Mouse (Mus musculus) liver, embryonic 16.5 days (tissue): Measurements from ENCODE around the gene Prkcz. TPM values are rescaled to one million over a fixed set of nuclear protein-coding genes. Genes with fewer than 3 reads are reported as not detected.

Source experiments
- ATAC-seq: fragments of 200-750 bp; cut with Nextera tagmentation; 2 replicates; pipeline ENCODE4 v1.8.0; 2017; ENCODE audit warnings: low read depth, mild to moderate bottlenecking, moderate number of reproducible peaks, moderate library complexity
- H3K27ac ChIP-seq: fragments of 300-500 bp; sonication (generic); 2 replicates; pipeline ENCODE4 v1.5.1; 2014; ENCODE audit warnings: mild to moderate bottlenecking, low read length
- H3K27me3 ChIP-seq: fragments of 300-500 bp; sonication (generic); 2 replicates; pipeline ENCODE4 v1.6.1; 2014; ENCODE audit warnings: low read depth, low read length, mixed read lengths; ENCODE audit not compliant: control insufficient read depth, insufficient read depth
- H3K36me3 ChIP-seq: fragments of 300-500 bp; sonication (generic); 2 replicates; pipeline ENCODE4 v1.6.1; 2014; ENCODE audit warnings: mild to moderate bottlenecking; ENCODE audit not compliant: control insufficient read depth, insufficient read depth
- H3K4me1 ChIP-seq: fragments of 300-500 bp; sonication (generic); 2 replicates; pipeline ENCODE4 v1.6.1; 2014; ENCODE audit warnings: low read depth, low read length, mixed read lengths; ENCODE audit not compliant: control insufficient read depth
- H3K4me2 ChIP-seq: fragments of 300-500 bp; sonication (generic); 2 replicates; pipeline ENCODE4 v1.6.1; 2014; ENCODE audit warnings: low read depth, low read length, mixed read lengths
- H3K4me3 ChIP-seq: fragments of 300-500 bp; sonication (generic); 2 replicates; pipeline ENCODE4 v1.5.1; 2014; ENCODE audit warnings: low read depth, mild to moderate bottlenecking, low read length
- H3K9ac ChIP-seq: fragments of 300-500 bp; sonication (generic); 2 replicates; pipeline ENCODE4 v1.6.1; 2014; ENCODE audit warnings: low read depth, low read length
- H3K9me3 ChIP-seq: fragments of 300-500 bp; sonication (generic); replicated peaks from 2 replicates; pipeline ENCODE4 v1.6.1; 2016; ENCODE audit warnings: low read length; ENCODE audit not compliant: control insufficient read depth
- whole genome bisulfite sequencing: fragments of 180-500 bp; shearing (Covaris S2); extraction: QIAGEN DNeasy Blood & Tissue Kit; methylation state at CpG from one replicate; pipeline ENCODE4 v1.1.7; 2014; ENCODE audit not compliant: insufficient replicate concordance; 5-methylcytosine and 5-hydroxymethylcytosine counted together
- polyA plus RNA-seq: library from polyadenylated mRNA; unstranded; fragments of >200 nt; fragmentation: Nextera tagmentation; extraction: Ambion mirVana; gene quantifications from 2 replicates; pipeline ENCODE4 v1.2.1, GENCODE M21; 2015

The Prkcz gene
- polyA plus RNA-seq, 1 experiment from 2014 or later = 2.7 TPM

DNA sequence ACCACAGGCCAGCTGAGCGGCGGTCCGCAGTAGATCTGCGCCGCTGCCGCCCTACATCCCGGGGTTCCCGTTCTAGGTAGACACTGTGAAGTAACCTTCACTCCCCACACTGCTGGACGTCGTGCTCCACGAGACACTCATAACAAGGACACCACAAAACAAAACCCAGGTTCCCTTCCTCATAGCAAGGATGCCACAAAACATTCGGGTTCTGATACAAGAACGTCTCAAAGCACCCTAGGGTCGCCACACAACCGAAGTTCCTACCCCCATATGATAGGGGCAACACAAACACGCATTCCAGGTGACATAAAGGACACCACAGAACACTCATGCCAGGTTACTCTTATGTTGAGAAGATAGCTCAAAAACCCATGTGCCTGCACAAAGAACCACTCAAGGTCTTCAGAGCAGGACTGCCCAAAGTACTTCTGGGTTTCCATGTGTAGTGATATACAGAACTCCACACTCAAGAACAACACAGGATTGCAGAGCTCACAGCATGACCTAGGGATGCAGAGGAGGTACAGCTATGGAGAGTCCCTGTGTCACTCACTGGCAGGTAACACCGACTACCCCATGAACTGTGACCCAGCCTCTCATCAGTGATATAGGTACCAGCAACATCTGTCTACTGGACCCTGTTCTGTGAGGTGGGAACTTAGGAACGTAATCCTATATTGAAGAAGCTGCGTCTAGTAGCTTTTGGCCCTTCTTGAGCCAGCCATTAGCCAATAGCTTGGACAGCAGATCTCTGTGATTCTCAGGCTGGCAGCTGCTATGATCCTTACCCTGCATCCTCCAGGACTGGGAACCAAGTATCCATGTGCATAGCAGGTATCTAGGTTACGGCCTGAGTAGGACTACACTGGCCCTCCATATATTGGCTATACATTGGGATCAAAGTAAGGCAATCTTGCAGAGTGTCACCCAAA, 137.3 kb downstream of the Prkcz start:
- Histone ChIP-seq H3K4me3 (peak overlapping the region; percentile 68), H3K9me3 (no peaks in the 10 kb centered on the region), H3K27ac (peak overlapping the region; percentile 83), H3K36me3 (no peaks in the 10 kb centered on the region), H3K4me1 (peaks cover 29% of the 10 kb centered on the region), H3K27me3 (peaks cover 20% of the 10 kb centered on the region), H3K9ac (peak overlapping the region; percentile 78), H3K4me2 (peak overlapping the region; percentile 73)
- WGBS = 23% methylated on average over 20 of the region's 20 CpGs
- ATAC-seq = no peak

DNA sequence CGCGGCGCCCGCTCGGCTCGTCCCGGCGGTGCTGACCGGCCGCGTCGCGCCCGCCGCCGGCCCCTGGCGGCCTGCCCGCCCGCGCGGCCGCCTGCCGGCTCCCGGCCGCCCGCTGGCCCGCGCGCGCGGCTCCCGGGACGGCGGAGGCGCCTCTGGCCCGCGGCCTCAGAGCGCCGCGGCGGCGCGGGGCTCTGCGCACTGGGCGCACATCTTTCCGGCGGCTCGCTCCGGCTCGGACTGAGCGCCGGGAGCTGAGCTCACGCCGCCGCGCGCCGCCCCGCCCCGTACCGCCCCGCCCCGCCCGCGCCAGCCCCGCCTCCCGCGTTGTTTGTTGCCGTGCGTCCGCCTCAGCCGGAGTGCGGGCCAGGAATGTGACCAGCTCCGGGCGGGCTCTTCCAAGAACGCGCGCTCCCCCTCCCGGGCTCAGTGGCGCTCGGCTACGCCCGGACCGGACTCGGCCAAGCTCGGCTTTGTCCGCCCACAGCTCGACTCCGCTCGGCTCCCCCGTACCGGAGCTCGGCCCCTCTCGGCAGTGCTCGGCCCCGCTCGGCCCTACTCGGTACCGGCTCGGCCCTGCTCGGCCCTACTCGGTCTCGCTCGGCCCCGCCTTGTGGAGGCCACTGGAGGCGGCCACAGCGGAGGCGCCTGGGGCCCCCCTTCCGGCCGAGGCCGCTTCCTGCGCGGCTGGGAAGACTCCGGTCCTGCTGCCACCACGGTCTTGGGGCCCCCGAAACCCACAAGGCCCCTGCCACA, 138.1 kb downstream of the Prkcz start:
- Histone ChIP-seq H3K4me2 (peak overlapping the region; percentile 73), H3K4me3 (peak overlapping the region; percentile 68), H3K27me3 (peaks cover 20% of the 10 kb centered on the region), H3K36me3 (no peaks in the 10 kb centered on the region), H3K9ac (peak overlapping the region; percentile 78), H3K27ac (peak overlapping the region; percentile 83), H3K4me1 (peaks cover 38% of the 10 kb centered on the region), H3K9me3 (no peaks in the 10 kb centered on the region)
- WGBS = 0% methylated on average over 96 of the region's 116 CpGs
- ATAC-seq = peak; percentile 95

DNA sequence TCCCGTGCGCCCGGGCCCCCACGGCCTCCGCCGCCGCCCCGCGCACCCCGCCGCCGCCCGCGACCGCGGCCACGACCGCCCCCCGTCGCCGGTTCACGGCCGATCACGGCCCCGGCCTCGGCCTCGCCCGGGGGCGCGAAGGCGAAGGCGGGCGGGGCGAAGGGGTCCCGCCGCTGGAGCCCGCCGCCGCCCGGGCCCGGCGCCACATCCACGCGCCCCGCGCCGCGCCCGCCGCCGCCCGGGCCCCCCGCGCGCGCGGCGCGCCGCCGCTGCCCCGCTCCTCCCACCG, 138.7 kb downstream of the Prkcz start, which contains the start of gene Ski:
TSS of gene Ski (minus strand) at position 41 of the 289 bp plus-strand sequence.
- under 1% methylated on average over 44 of the region's 63 CpGs for WGBS
- Histone ChIP-seq H3K36me3 (no peaks in the 10 kb centered on the region), H3K4me2 (peak within 1 kb of the TSS; percentile 75), H3K4me3 (peak within 1 kb of the TSS; percentile 68), H3K9ac (peak within 1 kb of the TSS; percentile 78), H3K9me3 (no peaks in the 10 kb centered on the region), H3K4me1 (peaks cover 41% of the 10 kb centered on the region), H3K27me3 (peaks cover 20% of the 10 kb centered on the region), H3K27ac (peak within 1 kb of the TSS; percentile 83)
- ATAC-seq = no peak

DNA sequence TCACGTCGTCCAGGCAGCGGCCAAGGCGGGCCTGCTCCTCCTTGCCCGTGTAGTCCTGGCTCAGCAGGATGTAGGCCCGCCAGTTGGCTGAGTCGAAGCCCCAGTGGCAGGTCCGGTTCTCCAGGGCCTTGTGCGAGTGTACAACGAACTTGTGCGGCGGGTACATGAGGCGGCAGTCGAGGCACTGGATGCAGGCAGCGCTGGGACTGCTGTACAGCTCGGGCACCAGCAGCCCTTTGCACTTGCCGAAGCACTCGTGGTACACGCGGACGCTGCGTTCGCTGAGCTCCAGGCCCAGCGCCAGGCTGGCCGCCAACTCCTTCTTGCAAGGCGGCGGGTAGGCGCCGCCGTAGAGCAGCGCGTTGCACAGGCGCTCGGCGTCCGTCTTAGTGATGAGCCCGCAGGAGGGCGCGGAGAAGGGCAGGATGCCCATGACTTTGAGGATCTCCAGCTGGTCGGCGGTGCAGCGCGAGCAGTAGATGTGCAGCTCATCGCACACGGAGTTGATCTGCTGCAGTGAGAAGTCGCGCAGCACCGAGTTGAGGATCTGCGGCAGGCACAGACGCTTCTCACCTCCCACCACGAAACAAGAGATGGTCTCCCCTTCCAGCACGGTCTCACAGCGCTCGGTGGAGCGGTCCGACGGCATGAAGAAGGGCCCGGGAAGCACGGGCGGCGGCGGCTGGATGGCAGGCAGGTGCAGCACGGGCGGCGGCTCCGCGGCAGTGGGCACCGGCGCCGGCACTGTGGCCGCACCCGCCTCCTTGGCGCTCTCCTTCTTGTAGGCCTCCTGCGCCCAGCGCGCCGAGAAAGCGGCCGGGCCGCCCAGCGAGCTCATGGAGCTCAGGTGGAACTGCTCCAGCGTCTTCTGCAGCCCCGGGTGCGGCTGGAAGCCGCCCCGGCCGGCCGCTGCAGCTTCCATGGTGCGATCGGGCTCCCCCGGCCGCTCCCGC, 139.3 kb downstream of the Prkcz start:
- Histone ChIP-seq H3K4me3 (peak overlapping the region; percentile 68), H3K36me3 (no peaks in the 10 kb centered on the region), H3K4me2 (peak overlapping the region; percentile 75), H3K27ac (no peak overlapping the region), H3K27me3 (peaks cover 20% of the 10 kb centered on the region), H3K9ac (peak overlapping the region; percentile 69), H3K9me3 (no peaks in the 10 kb centered on the region), H3K4me1 (peaks cover 43% of the 10 kb centered on the region)
- no peak for ATAC-seq
- under 1% methylated on average over 83 of the region's 93 CpGs for WGBS

DNA sequence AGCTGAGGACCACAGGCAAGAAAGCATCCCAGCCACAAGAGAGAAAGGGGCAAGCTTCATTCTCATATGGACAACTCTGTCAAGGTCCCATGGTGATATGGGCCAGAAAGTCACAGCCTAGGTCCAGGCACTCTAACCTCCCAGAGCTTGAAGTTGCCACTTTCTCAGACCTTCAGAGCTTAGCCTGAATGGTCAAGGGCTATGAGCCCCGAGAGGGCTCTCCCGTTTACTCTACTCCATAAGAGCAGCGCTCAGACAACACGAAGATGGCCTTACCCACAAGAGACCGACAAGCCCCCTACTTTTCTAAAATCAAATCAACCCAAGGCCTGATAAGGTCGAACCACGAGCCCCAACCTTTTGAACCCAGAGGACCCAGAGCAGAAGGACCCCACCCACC, 140.1 kb downstream of the Prkcz start:
- Histone ChIP-seq H3K4me3 (peak overlapping the region; percentile 68), H3K4me2 (peak overlapping the region; percentile 75), H3K9me3 (no peaks in the 10 kb centered on the region), H3K9ac (peak overlapping the region; percentile 69), H3K4me1 (peaks cover 51% of the 10 kb centered on the region), H3K27ac (no peak overlapping the region), H3K36me3 (no peaks in the 10 kb centered on the region), H3K27me3 (peaks cover 20% of the 10 kb centered on the region)
- WGBS = 10% methylated on average over 7 of the region's 7 CpGs
- no peak for ATAC-seq

DNA sequence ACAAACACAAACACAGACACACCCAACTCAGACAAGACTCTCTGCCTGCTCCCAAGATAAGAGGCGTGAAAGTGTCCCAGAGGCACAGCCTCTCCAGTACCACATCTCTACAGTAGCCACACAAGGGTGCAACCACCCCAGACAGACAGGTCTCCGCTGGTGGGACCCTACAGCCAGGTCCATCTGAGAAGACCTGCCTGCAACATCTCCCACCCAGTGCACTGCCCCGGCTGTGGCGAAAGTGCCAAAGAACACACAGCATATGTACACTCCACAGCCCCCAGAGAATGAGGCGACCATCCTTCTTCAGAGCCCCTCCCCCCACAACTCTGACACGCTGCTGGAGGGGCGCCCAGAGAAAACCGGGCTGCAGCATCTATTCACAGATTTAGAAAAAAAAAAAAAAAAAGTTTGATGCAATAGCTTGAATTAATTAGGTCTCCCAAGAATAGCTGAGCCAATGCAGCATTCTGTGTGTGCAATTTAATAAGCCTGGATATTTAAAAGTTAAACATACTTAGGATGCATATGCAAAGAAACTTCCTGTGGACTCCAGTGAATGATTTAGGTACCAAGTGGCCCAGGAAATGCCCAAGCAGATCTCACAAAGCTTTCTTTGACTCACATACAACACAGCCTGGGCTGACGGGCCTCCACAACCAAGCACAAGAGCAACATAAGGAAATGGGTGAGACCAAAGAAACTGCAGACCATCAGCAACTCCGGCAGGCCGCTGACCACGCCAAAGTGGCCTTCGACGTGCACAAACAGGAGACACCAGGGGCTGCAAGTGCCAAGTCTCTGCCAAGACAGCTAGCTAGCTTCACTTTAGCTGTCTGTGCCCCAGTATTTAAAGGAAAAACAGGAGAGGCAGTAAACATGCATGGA, 140.7 kb downstream of the Prkcz start:
- no peak for ATAC-seq
- H3K9ac ChIP-seq = peak overlapping the region; percentile 69
- H3K36me3 ChIP-seq = no peaks in the 10 kb centered on the region
- 23% methylated on average over 14 of the region's 14 CpGs for WGBS
- H3K27me3 ChIP-seq = peaks cover 20% of the 10 kb centered on the region
- no peaks in the 10 kb centered on the region for H3K9me3 ChIP-seq
- peak overlapping the region; percentile 75 for H3K4me2 ChIP-seq
- peak overlapping the region; percentile 68 for H3K4me3 ChIP-seq
- no peak overlapping the region for H3K27ac ChIP-seq
- peaks cover 58% of the 10 kb centered on the region for H3K4me1 ChIP-seq

DNA sequence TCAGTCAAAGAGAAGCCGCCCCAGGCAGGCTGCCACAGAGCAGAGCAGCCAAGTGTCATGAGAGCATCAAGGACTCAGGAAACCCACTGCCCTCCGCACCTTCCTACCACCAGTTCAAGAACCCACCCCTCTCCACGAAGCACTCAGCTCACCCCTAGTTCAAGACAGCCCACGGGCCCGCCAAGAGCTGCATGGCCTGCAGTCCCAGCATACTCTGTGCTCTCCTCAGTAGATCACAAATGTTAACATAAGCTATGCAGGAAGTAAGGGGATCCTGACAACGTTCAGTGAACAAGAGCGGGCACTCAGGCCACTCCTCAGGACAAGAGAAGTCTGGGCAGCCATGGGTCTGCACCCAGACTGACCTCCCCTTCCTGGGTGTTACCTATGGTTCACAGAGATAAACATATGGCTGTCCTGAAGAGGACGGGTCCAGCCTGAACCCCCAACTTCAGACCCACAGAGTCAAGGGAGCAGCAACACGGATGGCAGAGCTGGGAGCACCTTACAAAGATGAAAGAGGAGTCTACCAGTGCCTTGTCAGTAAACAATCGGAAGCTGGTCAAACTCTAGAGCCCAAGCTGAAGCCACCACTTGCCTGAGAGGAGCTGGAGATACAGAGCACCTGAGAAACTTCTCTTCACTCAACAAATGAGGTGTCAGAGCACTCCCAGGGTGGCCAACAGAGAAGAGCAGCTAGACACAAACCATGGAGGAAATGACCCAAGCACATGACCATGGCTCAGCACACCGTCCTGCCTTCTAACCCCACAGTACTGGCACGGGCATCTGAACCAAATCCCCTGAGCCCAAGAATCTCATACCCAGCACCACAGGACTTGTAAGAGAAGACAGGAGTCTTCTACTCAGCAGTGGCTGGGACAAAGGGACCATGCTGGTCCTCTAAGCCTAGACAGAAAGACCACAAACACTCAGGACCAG, 141.6 kb downstream of the Prkcz start:
- peak overlapping the region; percentile 75 for H3K4me2 ChIP-seq
- H3K9ac ChIP-seq = no peak overlapping the region
- peaks cover 66% of the 10 kb centered on the region for H3K4me1 ChIP-seq
- H3K27ac ChIP-seq = no peak overlapping the region
- no peak for ATAC-seq
- peaks cover 20% of the 10 kb centered on the region for H3K27me3 ChIP-seq
- H3K4me3 ChIP-seq = peak overlapping the region; percentile 68
- H3K36me3 ChIP-seq = no peaks in the 10 kb centered on the region
- WGBS = 32% methylated on average over 12 of the region's 12 CpGs
- H3K9me3 ChIP-seq = no peaks in the 10 kb centered on the region
